Mouse (Mus musculus): Measurements from ENCODE around the gene Sgo2a.
A peak's percentile ranks its signal among the peaks of the same experiment; 100 is the strongest.
"Not testable (repeated sequence)": the region's sequence is repeated elsewhere in the genome, so short reads cannot be mapped to it uniquely, and the experiment has no call there.

Sgo2a gene

GRCm38 (mm10) chr1:58031160-58031769, 35.5 kb downstream of the Sgo2a start:
- DNase-seq (ENCODE audit: low spot score in 2 of 2), result peak; percentile 41 to 77

GRCm38 (mm10) chr1:58037306-58037705, 41.5 kb downstream of the Sgo2a start:
- not testable (repeated sequence) for DNase-seq (ENCODE audit: low spot score in 2 of 2)

- DNase-seq (ENCODE audit: low spot score in 2 of 2), result no peak
Observed at GRCm38 (mm10) chr1:58045076-58045475, 49.3 kb downstream of the Sgo2a start.

- DNase-seq (ENCODE audit: low spot score in 2 of 2), result no peak
Observed at GRCm38 (mm10) chr1:58045546-58045945, 49.8 kb downstream of the Sgo2a start.

GRCm38 (mm10) chr1:58046721-58047290, 51.0 kb downstream of the Sgo2a start:
- DNase-seq (ENCODE audit: low spot score in 2 of 2), result no peak

GRCm38 (mm10) chr1:58049126-58049525, 53.4 kb downstream of the Sgo2a start:
- no peak for DNase-seq (ENCODE audit: low spot score in 2 of 2)

- DNase-seq (ENCODE audit: low spot score in 2 of 2), result no peak
Observed at GRCm38 (mm10) chr1:58055598-58055997, 59.8 kb downstream of the Sgo2a start.

- DNase-seq (ENCODE audit: low spot score in 2 of 2), result no peak
Observed at GRCm38 (mm10) chr1:58056074-58056807, 60.5 kb downstream of the Sgo2a start.

GRCm38 (mm10) chr1:58056939-58057338, 61.2 kb downstream of the Sgo2a start:
- DNase-seq (ENCODE audit: low spot score in 2 of 2), result no peak

GRCm38 (mm10) chr1:58058846-58059245, 63.1 kb downstream of the Sgo2a start:
- no peak for DNase-seq (ENCODE audit: low spot score in 2 of 2)

- DNase-seq (ENCODE audit: low spot score in 2 of 2), result no peak
Observed at GRCm38 (mm10) chr1:58062131-58062530, 66.4 kb downstream of the Sgo2a start.

GRCm38 (mm10) chr1:58065151-58065550, 69.4 kb downstream of the Sgo2a start:
- DNase-seq (ENCODE audit: low spot score in 2 of 2), result no peak

- no peak for DNase-seq (ENCODE audit: low spot score in 2 of 2)
Observed at GRCm38 (mm10) chr1:58065606-58066005, 69.8 kb downstream of the Sgo2a start.

GRCm38 (mm10) chr1:58069181-58069580, 73.4 kb downstream of the Sgo2a start:
- DNase-seq (ENCODE audit: low spot score in 2 of 2), result no peak

- DNase-seq (ENCODE audit: low spot score in 2 of 2), result no peak
Observed at GRCm38 (mm10) chr1:58070091-58070490, 74.3 kb downstream of the Sgo2a start.

GRCm38 (mm10) chr1:58071006-58071405, 75.2 kb downstream of the Sgo2a start:
- no peak for DNase-seq (ENCODE audit: low spot score in 2 of 2)

GRCm38 (mm10) chr1:58071509-58071908, 75.7 kb downstream of the Sgo2a start:
- no peak for DNase-seq (ENCODE audit: low spot score in 2 of 2)

- DNase-seq (ENCODE audit: low spot score in 2 of 2), result no peak
Observed at GRCm38 (mm10) chr1:58072416-58072815, 76.6 kb downstream of the Sgo2a start.

- DNase-seq (ENCODE audit: low spot score in 2 of 2), result no peak
Observed at GRCm38 (mm10) chr1:58072991-58073730, 77.4 kb downstream of the Sgo2a start.

- no peak for DNase-seq (ENCODE audit: low spot score in 2 of 2)
Observed at GRCm38 (mm10) chr1:58074266-58074665, 78.5 kb downstream of the Sgo2a start.
